Mouse (Mus musculus) forebrain, embryonic 10.5 days (tissue): ENCODE measurements around the gene Rpl29. TPM values are rescaled to one million over a fixed set of nuclear protein-coding genes. Genes with fewer than 3 reads are reported as not detected.

ENCODE experiments used
- DNase-seq: peaks from one replicate; pipeline ENCODE4 v3.0.0-alpha.2; 2017; ENCODE audit warnings: low spot score; ENCODE audit errors: extremely low spot score
- H3K27ac ChIP-seq: fragments of 300-500 bp; sonication (generic); 2 replicates; pipeline ENCODE4 v1.5.1; 2016; ENCODE audit warnings: mild to moderate bottlenecking
- H3K27me3 ChIP-seq: fragments of 300-500 bp; sonication (generic); 2 replicates; pipeline ENCODE4 v1.6.1; 2016; ENCODE audit warnings: mild to moderate bottlenecking; ENCODE audit not compliant: poor library complexity, severe bottlenecking
- H3K36me3 ChIP-seq: fragments of 300-500 bp; sonication (generic); replicated peaks from 2 replicates; pipeline ENCODE4 v1.6.1; 2016; ENCODE audit warnings: mild to moderate bottlenecking, moderate library complexity
- H3K4me1 ChIP-seq: fragments of 300-500 bp; sonication (generic); 2 replicates; pipeline ENCODE4 v1.6.1; 2016
- H3K4me3 ChIP-seq: fragments of 300-500 bp; sonication (generic); 2 replicates; pipeline ENCODE4 v1.5.1; 2016; ENCODE audit warnings: mild to moderate bottlenecking, moderate library complexity
- H3K9me3 ChIP-seq: fragments of 300-500 bp; sonication (generic); 2 replicates; pipeline ENCODE4 v1.6.1; 2016; ENCODE audit warnings: mild to moderate bottlenecking, moderate library complexity
- WGBS: fragments of 180-500 bp; shearing (Covaris S2); methylation state at CpG from one replicate; pipeline ENCODE4 v1.1.7; 2016; 5-methylcytosine and 5-hydroxymethylcytosine counted together
- polyA plus RNA-seq: library from polyadenylated mRNA; unstranded; fragments of >200 nt; fragmentation: Nextera tagmentation; extraction: Ambion mirVana; gene quantifications from 2 replicates; pipeline ENCODE4 v1.2.1, GENCODE M21; 2016

The Rpl29 gene
- polyA plus RNA-seq, 1 experiment from 2014 or later, result 1,043 TPM

GRCm38 (mm10) chr9:106452351-106452750 is 23.1 kb downstream of the Rpl29 start:
- peaks cover 94% of the 10 kb centered on the region for H3K4me1 ChIP-seq
- H3K36me3 ChIP-seq, result peaks cover 14% of the 10 kb centered on the region
- DNase-seq, result no peak
- H3K27ac ChIP-seq, result peak overlapping the region; percentile 98
- H3K4me3 ChIP-seq, result peak overlapping the region; percentile 93
- WGBS, result 14% methylated on average over 6 of the region's 6 CpGs
- peaks cover 10% of the 10 kb centered on the region; the same call in 1 of the 2 replicates for H3K27me3 ChIP-seq
- no peaks in the 10 kb centered on the region for H3K9me3 ChIP-seq

- Histone ChIP-seq H3K27me3 (peaks cover 10% of the 10 kb centered on the region; the same call in 1 of the 2 replicates), H3K9me3 (no peaks in the 10 kb centered on the region), H3K4me3 (peak overlapping the region; percentile 93), H3K27ac (peak overlapping the region; percentile 98), H3K4me1 (peaks cover 94% of the 10 kb centered on the region), H3K36me3 (peaks cover 19% of the 10 kb centered on the region)
- DNase-seq, result peak; percentile 79
- WGBS, result 0% methylated on average over 7 of the region's 7 CpGs
Measured at GRCm38 (mm10) chr9:106452821-106453220, 23.6 kb downstream of the Rpl29 start.

DNA sequence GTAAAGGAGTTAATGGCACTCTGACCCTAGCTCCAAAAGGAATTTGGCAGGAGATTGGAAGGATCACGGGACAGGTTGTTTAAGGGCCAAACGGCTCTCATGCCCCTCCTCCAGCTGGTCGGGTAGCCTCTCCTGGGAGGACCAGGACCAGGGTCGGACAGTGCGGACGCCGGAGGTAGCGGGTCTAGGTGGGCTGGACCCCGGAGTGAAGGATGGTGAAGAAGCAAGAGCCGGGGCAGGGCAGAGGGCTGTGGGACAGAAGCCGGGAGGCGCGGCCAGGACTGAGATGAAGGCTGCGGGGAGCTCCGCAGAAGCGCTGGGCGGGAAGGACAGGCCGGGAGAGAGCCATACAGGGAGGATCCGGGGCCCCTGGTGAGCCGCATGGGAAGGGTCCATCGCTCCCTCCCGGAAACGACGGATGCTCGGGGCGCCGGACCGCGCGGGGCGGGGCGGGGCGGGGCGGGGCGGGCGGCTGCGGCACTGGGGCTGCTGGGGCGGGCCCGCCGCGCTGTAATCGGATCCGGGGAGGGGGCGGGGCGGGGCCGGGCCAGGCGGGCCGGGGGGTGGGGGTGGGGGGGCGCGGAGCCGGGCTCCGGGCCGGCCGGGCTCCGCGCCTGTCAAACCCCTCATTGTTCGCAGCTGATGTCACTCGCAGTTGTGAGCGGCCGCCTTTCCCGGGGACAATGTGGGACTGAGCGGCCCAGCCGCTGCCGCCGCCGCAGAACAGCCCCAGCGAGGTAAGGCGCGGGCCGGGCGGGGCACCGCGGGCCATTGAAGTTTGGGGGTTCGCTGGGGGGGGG is 24.2 kb downstream of the Rpl29 start, which contains the start of gene Pcbp4:
Gene Pcbp4 (plus strand): TSS at position 21 of the 800 bp plus-strand sequence.
- peak; percentile 85 for DNase-seq
- Histone ChIP-seq H3K4me3 (peak within 1 kb of the TSS; percentile 93), H3K4me1 (peaks cover 94% of the 10 kb centered on the region), H3K27me3 (peaks cover 10% of the 10 kb centered on the region; the same call in 1 of the 2 replicates), H3K9me3 (no peaks in the 10 kb centered on the region), H3K36me3 (peaks cover 25% of the 10 kb centered on the region), H3K27ac (peak within 1 kb of the TSS; percentile 98)
- WGBS, result under 1% methylated on average over 63 of the region's 74 CpGs

DNA sequence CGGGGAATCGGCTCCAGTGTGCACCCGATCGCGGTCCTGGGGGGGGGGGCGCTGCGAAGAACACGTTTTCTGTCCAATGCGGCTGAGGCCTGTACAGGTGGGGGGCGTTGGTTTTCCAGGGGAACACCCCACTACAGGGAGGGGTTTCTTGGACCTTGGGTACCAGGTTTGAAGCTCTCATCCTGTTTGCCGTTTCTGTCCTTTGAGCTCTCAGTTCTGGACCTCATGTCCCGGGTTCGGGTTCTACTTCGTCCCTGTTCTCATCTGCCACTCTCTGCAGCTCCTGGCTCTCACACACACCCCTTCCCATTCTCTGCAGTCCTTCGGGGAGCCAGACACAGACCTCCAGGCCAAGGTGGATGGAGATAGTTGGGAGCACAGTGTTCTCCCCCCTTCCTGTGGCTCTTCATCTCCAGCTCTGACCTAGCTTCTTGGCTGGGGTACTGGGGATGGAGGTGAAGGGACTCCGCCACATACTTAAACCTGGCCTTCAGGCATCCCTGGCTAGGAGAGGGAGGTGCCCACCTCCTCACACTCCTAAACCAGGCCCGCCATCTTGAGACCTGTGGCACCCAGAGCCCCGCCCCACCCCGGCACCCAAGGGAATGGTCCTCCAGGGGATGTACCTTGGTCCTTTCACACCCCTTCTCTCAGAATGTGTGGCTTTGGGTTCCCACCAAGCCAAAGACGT is 25.0 kb downstream of the Rpl29 start:
- Histone ChIP-seq H3K27me3 (peaks cover 10% of the 10 kb centered on the region; the same call in 1 of the 2 replicates), H3K27ac (peak overlapping the region; percentile 98), H3K4me3 (peak overlapping the region; percentile 93), H3K9me3 (no peaks in the 10 kb centered on the region), H3K36me3 (peaks cover 33% of the 10 kb centered on the region), H3K4me1 (peaks cover 94% of the 10 kb centered on the region)
- DNase-seq, result no peak
- WGBS, result under 1% methylated on average over 17 of the region's 20 CpGs

DNA sequence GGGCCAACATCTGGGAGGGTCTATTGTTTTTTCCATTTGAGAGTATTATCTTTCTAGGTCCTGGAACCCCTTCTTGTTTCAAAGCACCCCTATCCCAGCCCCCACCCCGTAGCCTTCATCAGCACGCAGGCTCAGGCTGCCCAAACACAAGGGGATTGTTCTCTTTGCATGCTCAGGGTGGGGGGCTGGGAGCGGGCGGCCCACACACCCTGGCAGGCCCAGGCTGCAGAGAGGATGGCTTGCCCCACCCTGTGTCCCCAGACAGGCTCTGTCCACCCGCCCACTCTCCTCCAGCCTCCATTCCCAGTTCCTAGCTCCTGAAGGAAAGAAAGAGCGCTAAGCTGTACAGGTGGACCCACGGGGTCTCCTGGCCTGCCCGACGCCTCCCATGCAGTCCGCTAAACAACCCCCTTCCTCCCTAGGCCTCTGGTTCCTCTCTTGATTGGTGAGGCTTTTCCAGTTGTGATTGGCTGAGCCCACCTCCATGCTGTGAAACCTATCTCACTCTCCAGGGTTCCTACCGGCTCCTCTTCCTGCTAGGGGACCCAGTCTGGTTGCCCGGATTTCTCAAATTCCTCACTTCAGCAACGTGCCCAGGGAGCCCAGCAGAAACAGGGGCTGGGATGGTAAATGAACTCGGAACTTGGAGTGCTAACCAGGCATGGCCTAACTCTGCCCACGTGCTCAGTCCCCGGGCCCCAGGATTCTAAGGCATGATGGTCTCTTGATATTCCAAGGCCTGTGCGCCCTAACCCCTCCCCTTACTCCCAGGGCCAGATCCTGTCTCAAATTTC is 25.8 kb downstream of the Rpl29 start:
- Histone ChIP-seq H3K9me3 (no peaks in the 10 kb centered on the region), H3K4me1 (peaks cover 95% of the 10 kb centered on the region), H3K27me3 (peaks cover 2% of the 10 kb centered on the region; the same call in 1 of the 2 replicates), H3K27ac (peak overlapping the region; percentile 98), H3K4me3 (peak overlapping the region; percentile 93), H3K36me3 (peaks cover 41% of the 10 kb centered on the region)
- peak; percentile 78 for DNase-seq
- WGBS, result 1% methylated on average over 17 of the region's 17 CpGs

DNA sequence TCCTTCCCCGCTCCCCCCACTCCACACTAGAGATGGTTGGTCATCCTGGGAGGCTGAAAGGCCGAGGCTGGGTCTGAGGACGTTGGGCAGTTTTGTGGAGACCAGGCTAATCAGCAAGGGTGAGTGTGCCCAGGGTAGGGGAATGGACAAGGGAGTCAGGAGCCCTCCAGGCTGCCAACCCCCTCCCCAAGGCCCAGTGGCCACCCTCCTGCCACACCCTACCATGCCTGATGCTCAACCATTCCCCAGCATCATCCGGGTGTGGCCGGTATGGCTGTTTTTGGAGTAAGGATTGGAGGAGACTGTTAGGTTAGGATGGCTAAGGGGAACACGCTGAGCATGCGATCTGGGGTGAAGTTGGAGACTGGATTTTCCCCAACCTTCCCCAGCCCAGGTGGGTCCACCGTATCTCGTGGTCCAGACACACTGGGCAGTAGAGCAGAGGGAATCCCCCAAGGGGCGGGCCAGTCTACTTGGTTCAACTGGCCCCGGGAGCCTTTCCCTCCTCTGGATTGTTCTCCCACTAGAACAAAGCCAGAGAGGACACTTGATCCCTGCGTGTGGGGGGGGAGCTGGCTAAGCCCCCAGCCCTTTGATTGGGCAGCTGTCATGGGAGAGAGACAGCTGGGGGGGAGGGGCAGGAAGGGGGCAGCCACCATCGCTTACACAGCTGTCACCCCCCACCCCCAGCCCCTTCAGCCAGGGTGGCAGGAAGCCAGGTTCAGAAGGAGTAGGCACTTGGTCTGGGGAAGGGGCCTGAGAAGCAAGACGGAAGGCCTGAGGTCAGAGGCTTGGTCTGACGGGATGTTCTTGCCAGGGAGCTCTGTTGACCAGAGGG is 27.3 kb downstream of the Rpl29 start:
- Histone ChIP-seq H3K9me3 (no peaks in the 10 kb centered on the region), H3K27ac (peak overlapping the region; percentile 98), H3K4me1 (peaks cover 95% of the 10 kb centered on the region), H3K27me3 (no peaks in the 10 kb centered on the region), H3K4me3 (peak overlapping the region; percentile 93), H3K36me3 (peaks cover 56% of the 10 kb centered on the region)
- WGBS, result 28% methylated on average over 15 of the region's 15 CpGs
- peak; percentile 64 for DNase-seq

DNA sequence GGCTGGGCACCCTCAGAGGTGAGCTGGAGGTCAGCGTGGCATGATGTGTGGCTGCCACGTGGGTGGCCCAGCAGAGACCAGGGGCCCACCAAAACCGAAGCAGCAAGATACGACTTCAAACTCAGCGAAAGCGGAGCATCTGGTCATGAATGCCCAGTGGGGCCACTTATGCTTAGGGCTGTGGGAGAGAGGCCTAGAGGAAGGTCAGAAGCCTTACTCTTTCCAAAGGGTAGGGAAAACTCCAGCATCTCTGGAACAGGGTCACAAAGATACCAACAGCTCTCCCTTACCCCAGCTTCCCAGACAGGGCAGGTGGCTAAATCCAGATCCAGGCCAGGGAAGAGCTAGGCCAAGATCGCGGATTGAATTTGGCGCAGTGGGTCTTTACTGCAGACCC is 27.9 kb downstream of the Rpl29 start:
- no peak for DNase-seq
- Histone ChIP-seq H3K27ac (peak overlapping the region; percentile 98), H3K4me3 (peak overlapping the region; percentile 93), H3K36me3 (peaks cover 62% of the 10 kb centered on the region), H3K9me3 (no peaks in the 10 kb centered on the region), H3K4me1 (peaks cover 95% of the 10 kb centered on the region), H3K27me3 (peaks cover 3% of the 10 kb centered on the region; the same call in 1 of the 2 replicates)
- WGBS, result 47% methylated on average over 9 of the region's 9 CpGs

GRCm38 (mm10) chr9:106457920-106458319 is 28.7 kb downstream of the Rpl29 start:
- Histone ChIP-seq H3K4me3 (peak overlapping the region; percentile 93), H3K36me3 (peaks cover 70% of the 10 kb centered on the region), H3K4me1 (peaks cover 88% of the 10 kb centered on the region), H3K27ac (peak overlapping the region; percentile 98), H3K9me3 (no peaks in the 10 kb centered on the region), H3K27me3 (peaks cover 11% of the 10 kb centered on the region)
- DNase-seq, result no peak
- WGBS, result 77% methylated on average over 5 of the region's 5 CpGs

DNA sequence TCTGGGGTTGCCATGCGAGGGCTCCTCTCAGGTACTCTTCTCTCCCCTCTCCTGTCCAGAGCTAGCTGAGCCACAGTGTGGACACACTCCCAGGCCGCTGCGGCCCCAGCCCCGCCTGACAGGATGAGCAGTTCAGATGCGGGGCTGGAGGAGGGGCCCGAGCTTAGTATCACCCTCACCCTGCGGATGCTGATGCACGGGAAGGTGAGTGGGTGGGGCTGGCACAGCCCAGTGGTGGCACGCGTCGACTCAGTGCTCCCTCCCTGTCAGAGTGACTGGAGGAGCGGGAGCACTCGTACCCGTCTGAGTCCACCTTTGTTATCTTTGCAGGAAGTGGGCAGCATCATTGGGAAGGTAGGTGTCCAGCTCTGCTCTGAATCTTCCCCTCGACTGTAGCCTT is 30.7 kb downstream of the Rpl29 start:
- Histone ChIP-seq H3K9me3 (no peaks in the 10 kb centered on the region), H3K4me3 (peak overlapping the region; percentile 8; the same call in 1 of the 2 replicates), H3K36me3 (peaks cover 90% of the 10 kb centered on the region), H3K27me3 (peaks cover 31% of the 10 kb centered on the region), H3K27ac (peak overlapping the region; percentile 48; the same call in 1 of the 2 replicates), H3K4me1 (peaks cover 94% of the 10 kb centered on the region)
- DNase-seq, result no peak
- WGBS, result 85% methylated on average over 15 of the region's 15 CpGs

DNA sequence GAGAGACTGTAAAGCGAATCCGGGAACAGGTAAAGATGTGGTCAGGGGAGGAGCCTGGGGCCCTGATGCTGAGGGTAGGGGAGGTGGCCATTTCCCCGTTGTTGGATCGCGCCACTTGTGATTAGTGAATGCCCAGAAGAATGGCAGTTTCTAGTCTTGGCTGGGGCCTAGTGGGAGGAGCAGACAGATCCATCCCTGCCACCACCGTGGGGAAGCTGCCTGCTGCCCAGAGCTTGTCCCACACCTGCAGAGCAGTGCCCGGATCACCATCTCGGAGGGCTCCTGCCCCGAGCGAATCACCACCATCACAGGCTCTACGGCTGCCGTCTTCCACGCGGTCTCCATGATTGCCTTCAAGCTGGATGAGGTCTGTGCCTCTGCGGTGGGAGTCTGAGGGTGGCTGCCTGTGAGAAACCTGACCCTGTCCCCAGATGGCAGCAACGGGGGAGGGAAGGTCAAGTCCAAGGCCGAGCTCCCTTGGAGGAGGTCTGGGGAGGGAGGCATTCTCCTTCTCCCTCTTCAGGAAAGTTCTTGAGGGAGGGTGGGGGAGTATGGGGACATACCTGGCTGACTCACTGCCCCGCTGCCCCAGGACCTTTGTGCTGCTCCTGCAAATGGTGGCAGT is 31.3 kb downstream of the Rpl29 start:
- 84% methylated on average over 18 of the region's 18 CpGs for WGBS
- peaks cover 94% of the 10 kb centered on the region for H3K4me1 ChIP-seq

GRCm38 (mm10) chr9:106461026-106461415 is 31.8 kb downstream of the Rpl29 start:
- peaks cover 42% of the 10 kb centered on the region for H3K27me3 ChIP-seq
- DNase-seq, result no peak
- peak overlapping the region; percentile 20; the same call in 1 of the 2 replicates for H3K27ac ChIP-seq
- peaks cover 100% of the 10 kb centered on the region for H3K36me3 ChIP-seq
- peaks cover 93% of the 10 kb centered on the region for H3K4me1 ChIP-seq
- 91% methylated on average over 9 of the region's 9 CpGs for WGBS
- no peaks in the 10 kb centered on the region for H3K9me3 ChIP-seq
- no peak overlapping the region for H3K4me3 ChIP-seq

More for the DNA sequence above, 31.3 kb downstream of the Rpl29 start:
- no peaks in the 10 kb centered on the region for H3K9me3 ChIP-seq
- DNase-seq, result no peak
- no peak overlapping the region for H3K4me3 ChIP-seq
- peak overlapping the region; percentile 20; the same call in 1 of the 2 replicates for H3K27ac ChIP-seq
- peaks cover 96% of the 10 kb centered on the region for H3K36me3 ChIP-seq
- H3K27me3 ChIP-seq, result peaks cover 37% of the 10 kb centered on the region
